Mouse (Mus musculus): Measurements from ENCODE around the gene Hsp90ab1. TPM values are rescaled to one million over a fixed set of nuclear protein-coding genes. Genes with fewer than 3 reads are reported as not detected.

Gene Hsp90ab1
- total RNA-seq, 2 experiments from 2014 or later: 1,799 to 1,827 TPM

- peak in 1 of 2 experiments; percentile 73 for DNase-seq (ENCODE audit: low spot score in 2 of 2)
Observed at GRCm38 (mm10) chr17:45581567-45581983, 8.5 kb upstream of the Hsp90ab1 start.

- no peak for DNase-seq (ENCODE audit: low spot score in 2 of 2)
Observed at GRCm38 (mm10) chr17:45580958-45581477, 7.9 kb upstream of the Hsp90ab1 start.

GRCm38 (mm10) chr17:45579554-45579953 lies 6.5 kb upstream of the Hsp90ab1 start:
- no peak for DNase-seq (ENCODE audit: low spot score in 2 of 2)

GRCm38 (mm10) chr17:45578843-45579242 lies 5.8 kb upstream of the Hsp90ab1 start:
- DNase-seq (ENCODE audit: low spot score in 2 of 2): no peak

- DNase-seq (ENCODE audit: low spot score in 2 of 2): no peak
Observed at GRCm38 (mm10) chr17:45578242-45578641, 5.2 kb upstream of the Hsp90ab1 start.

- no peak for DNase-seq (ENCODE audit: low spot score in 2 of 2)
Observed at GRCm38 (mm10) chr17:45575123-45575897, 2.2 kb upstream of the Hsp90ab1 start.

- peak; percentile 86 to 92 for DNase-seq (ENCODE audit: low spot score in 2 of 2)
Observed at GRCm38 (mm10) chr17:45574129-45574761, 1.2 kb upstream of the Hsp90ab1 start.

- DNase-seq (ENCODE audit: low spot score in 2 of 2): peak; percentile 93 to 98
Observed at GRCm38 (mm10) chr17:45573780-45574123, 681 bp upstream of the Hsp90ab1 start.

GRCm38 (mm10) chr17:45572103-45573086 lies 676 bp downstream of the Hsp90ab1 start:
- DNase-seq (ENCODE audit: low spot score in 2 of 2): peak; percentile 77 to 79

- no peak for DNase-seq (ENCODE audit: low spot score in 2 of 2)
Observed at GRCm38 (mm10) chr17:45569999-45570398, 3.1 kb downstream of the Hsp90ab1 start.

- no peak for DNase-seq (ENCODE audit: low spot score in 2 of 2)
Observed at GRCm38 (mm10) chr17:45568990-45569389, 4.1 kb downstream of the Hsp90ab1 start.

- no peak for DNase-seq (ENCODE audit: low spot score in 2 of 2)
Observed at GRCm38 (mm10) chr17:45567162-45567601, 5.9 kb downstream of the Hsp90ab1 start.

GRCm38 (mm10) chr17:45566360-45567161 lies 6.5 kb downstream of the Hsp90ab1 start:
- DNase-seq (ENCODE audit: low spot score in 2 of 2): peak in 1 of 2 experiments; percentile 65

GRCm38 (mm10) chr17:45566031-45566359 lies 7.1 kb downstream of the Hsp90ab1 start:
- no peak for DNase-seq (ENCODE audit: low spot score in 2 of 2)

- DNase-seq (ENCODE audit: low spot score in 2 of 2): no peak
Observed at GRCm38 (mm10) chr17:45565103-45565502, 8.0 kb downstream of the Hsp90ab1 start.

GRCm38 (mm10) chr17:45564531-45565084 lies 8.5 kb downstream of the Hsp90ab1 start:
- no peak for DNase-seq (ENCODE audit: low spot score in 2 of 2)

- peak; percentile 92 to 94 for DNase-seq (ENCODE audit: low spot score in 2 of 2)
Observed at GRCm38 (mm10) chr17:45563655-45564530, 9.2 kb downstream of the Hsp90ab1 start, which contains the start of gene Slc35b2. Gene Slc35b2 (plus strand): TSS chr17:45563874.

- no peak for DNase-seq (ENCODE audit: low spot score in 2 of 2)
Observed at GRCm38 (mm10) chr17:45563216-45563615, 9.9 kb downstream of the Hsp90ab1 start.
